Mouse (Mus musculus) liver, postnatal 0 days (tissue): ENCODE data around the gene Cryba4.

ENCODE experiments used
- CTCF ChIP-seq: sonication (generic); IDR thresholded peaks from 2 replicates; pipeline ENCODE4 v1.5.1; 2016; ENCODE audit warnings: antibody characterized with exemption, low read depth
- EP300 ChIP-seq: IDR thresholded peaks from 2 replicates; pipeline ENCODE4 v1.6.1; 2016; ENCODE audit warnings: antibody characterized with exemption, low read depth, mild to moderate bottlenecking

DNA sequence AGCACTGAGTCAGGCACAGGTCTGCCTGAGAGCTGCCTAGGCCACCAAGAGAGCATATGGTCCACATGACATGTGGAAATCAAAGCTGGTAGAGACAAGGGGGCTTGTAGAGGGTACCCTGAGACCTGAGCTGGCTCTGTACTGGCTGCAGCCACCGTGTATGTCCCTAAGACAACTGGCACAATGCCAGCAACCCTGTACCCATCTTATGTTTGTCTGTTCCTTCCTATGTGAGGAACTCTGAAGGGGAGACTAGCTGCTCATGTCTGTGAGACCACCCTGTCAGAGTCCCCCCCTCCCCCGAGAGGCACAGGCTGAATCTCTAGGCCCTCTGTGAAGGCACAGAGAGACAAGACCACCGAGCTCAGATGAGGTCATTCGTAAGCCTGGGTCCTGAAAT, 33.6 kb downstream of the Cryba4 start:
- TF ChIP-seq EP300 (no peak), CTCF (no peak)
